Comparison of ENCODE assay signal across 12 mouse cellular contexts in the genomic region with DNA sequence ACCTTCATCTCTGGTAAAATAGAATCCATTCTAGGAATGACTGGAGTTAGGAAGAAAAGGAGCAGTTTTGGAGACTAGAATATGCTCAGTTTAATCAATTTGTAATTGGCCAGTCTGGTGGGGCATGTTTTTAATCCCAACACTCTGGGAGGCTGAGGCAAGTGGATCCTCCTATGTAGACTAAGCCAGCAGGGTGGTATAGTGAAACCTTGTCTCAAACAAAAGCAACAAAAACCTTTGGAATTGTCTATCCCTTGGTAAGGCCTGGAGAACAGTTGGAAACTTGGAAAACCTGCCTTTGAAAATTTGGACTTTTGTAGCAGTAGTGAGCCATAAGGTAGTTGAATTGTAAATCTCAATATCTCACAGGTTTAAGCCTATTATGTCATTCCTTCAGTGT. TPM values are rescaled to one million over a fixed set of nuclear protein-coding genes. Genes with fewer than 3 reads are reported as not detected.
DNase-seq lines count a peak whose midpoint lies in the region; ATAC-seq lines count a peak whose summit lies in the region.
"Had no signal": no experiment of that assay in that cellular context is flagged by ENCODE, and none has a peak within 500 bp of the region (broad histone marks: within the 10 kb centered on the region; RNA-seq: fewer than 3 reads in every experiment).

No protein-coding gene starts in this region.

- no peak overlapping the region for H3K27ac ChIP-seq in heart, embryonic 11.5 days (ENCODE audit: low read depth, low read length)
- H3K27ac ChIP-seq in embryonic facial prominence, embryonic 10.5 days (replicated peaks), result no peak overlapping the region
- no peak overlapping the region for H3K27ac ChIP-seq in limb, embryonic 11.5 days (replicated peaks; ENCODE audit: low read depth, low read length)
- no peak overlapping the region for H3K27ac ChIP-seq in midbrain, embryonic 16.5 days (ENCODE audit: low read length)
- H3K27ac ChIP-seq: macrophage; stomach, embryonic 15.5 days had no signal

- no peaks in the 10 kb centered on the region for H3K9me3 ChIP-seq in heart, embryonic 11.5 days (replicated peaks; ENCODE audit: control insufficient read depth, low read length)
- peaks cover 7% of the 10 kb centered on the region; the same call in 1 of the 2 replicates for H3K9me3 ChIP-seq in embryonic facial prominence, embryonic 10.5 days
- H3K9me3 ChIP-seq in limb, embryonic 11.5 days (ENCODE audit: control insufficient read depth, low read length), result no peaks in the 10 kb centered on the region
- H3K9me3 ChIP-seq in midbrain, embryonic 16.5 days (replicated peaks; ENCODE audit: control insufficient read depth, low read length, poor library complexity, severe bottlenecking), result no peaks in the 10 kb centered on the region
- H3K9me3 ChIP-seq: stomach, embryonic 15.5 days had no signal

- intact Hi-C loops in heart, postnatal 14 days (cut with DNase I), result no loop called here

- no peak overlapping the region for H3K4me3 ChIP-seq in heart, embryonic 11.5 days (ENCODE audit: low read depth, low read length)
- H3K4me3 ChIP-seq in embryonic facial prominence, embryonic 10.5 days, result peak overlapping the region; percentile 81; the same call in 1 of the 2 replicates
- no peak overlapping the region for H3K4me3 ChIP-seq in limb, embryonic 11.5 days (ENCODE audit: low read depth, low read length)
- peak overlapping the region; percentile 10; the same call in 1 of the 2 replicates for H3K4me3 ChIP-seq in midbrain, embryonic 16.5 days (ENCODE audit: low read depth, low read length)

- ATAC-seq in heart, embryonic 11.5 days (replicated peaks; ENCODE audit: insufficient number of reproducible peaks, low FRiP score, low TSS enrichment), result no peak
- ATAC-seq in limb, embryonic 11.5 days (ENCODE audit: insufficient number of reproducible peaks, low FRiP score, low TSS enrichment, low read depth), result no peak
- ATAC-seq in midbrain, embryonic 16.5 days, result no peak

- no peaks in the 10 kb centered on the region for H3K27me3 ChIP-seq in heart, embryonic 11.5 days (ENCODE audit: control insufficient read depth, insufficient read depth, low read length)
- H3K27me3 ChIP-seq in embryonic facial prominence, embryonic 10.5 days (replicated peaks; ENCODE audit: low read depth, poor library complexity, severe bottlenecking), result no peaks in the 10 kb centered on the region
- H3K27me3 ChIP-seq in limb, embryonic 11.5 days (ENCODE audit: control insufficient read depth, insufficient read depth, low read length), result no peaks in the 10 kb centered on the region
- H3K27me3 ChIP-seq in midbrain, embryonic 16.5 days (ENCODE audit: control insufficient read depth, insufficient read depth, low read depth, low read length), result no peaks in the 10 kb centered on the region
- H3K27me3 ChIP-seq: stomach, embryonic 15.5 days had no signal

- H3K9ac ChIP-seq in heart, embryonic 11.5 days (ENCODE audit: low read depth, low read length), result no peak overlapping the region
- no peak overlapping the region for H3K9ac ChIP-seq in limb, embryonic 11.5 days (ENCODE audit: low read length)
- no peak overlapping the region for H3K9ac ChIP-seq in midbrain, embryonic 16.5 days (ENCODE audit: low read depth, low read length)

- H3K4me2 ChIP-seq in heart, embryonic 11.5 days, result peak overlapping the region; percentile 45
- H3K4me2 ChIP-seq in limb, embryonic 11.5 days (ENCODE audit: low read depth, severe bottlenecking), result no peak overlapping the region
- H3K4me2 ChIP-seq in midbrain, embryonic 16.5 days (ENCODE audit: low read length), result peak overlapping the region; percentile 43

- H3K36me3 ChIP-seq in heart, embryonic 11.5 days (ENCODE audit: control insufficient read depth, insufficient read depth, low read length), result no peaks in the 10 kb centered on the region
- peaks cover 17% of the 10 kb centered on the region for H3K36me3 ChIP-seq in embryonic facial prominence, embryonic 10.5 days (replicated peaks)
- H3K36me3 ChIP-seq in limb, embryonic 11.5 days (ENCODE audit: control insufficient read depth, insufficient read depth, low read length), result no peaks in the 10 kb centered on the region
- no peaks in the 10 kb centered on the region for H3K36me3 ChIP-seq in midbrain, embryonic 16.5 days (ENCODE audit: control insufficient read depth, insufficient read depth, low read length)
- H3K36me3 ChIP-seq: stomach, embryonic 15.5 days had no signal

- peaks cover 6% of the 10 kb centered on the region; the same call in 1 of the 2 replicates for H3K4me1 ChIP-seq in heart, embryonic 11.5 days (ENCODE audit: control insufficient read depth, insufficient read depth, low read length)
- peaks cover 16% of the 10 kb centered on the region for H3K4me1 ChIP-seq in embryonic facial prominence, embryonic 10.5 days
- no peaks in the 10 kb centered on the region for H3K4me1 ChIP-seq in limb, embryonic 11.5 days (ENCODE audit: control insufficient read depth, insufficient read depth, low read length)
- H3K4me1 ChIP-seq in midbrain, embryonic 16.5 days (ENCODE audit: control insufficient read depth, insufficient read depth, low read length), result peaks cover 19% of the 10 kb centered on the region
- H3K4me1 ChIP-seq: stomach, embryonic 15.5 days had no signal

- DNase-seq in heart, postnatal 14 days, result no peak
- no peak for DNase-seq in embryonic facial prominence, embryonic 10.5 days (ENCODE audit: low spot score)
- peak; percentile 14 for DNase-seq in limb, embryonic 11.5 days (ENCODE audit: low spot score)
- no peak for DNase-seq in spleen, postnatal 10 days (ENCODE audit: low spot score in 2 of 2)
- DNase-seq in gastrocnemius, postnatal 4 days (ENCODE audit: low spot score in 2 of 2), result no peak
- DNase-seq in urinary bladder, postnatal 14 days (ENCODE audit: low spot score), result no peak
- DNase-seq: gastrocnemius, adult 2 months; kidney, postnatal 4 days had no signal

RNA-seq across cellular contexts. Expression of a gene that starts 2.3 kb away (rescaled TPM):
- polyA plus RNA-seq in heart, embryonic 11.5 days (2014; fragmentation: Nextera tagmentation; extraction: Ambion mirVana), result 29.8 and 31.1 TPM in 2 replicates
- 10 to 100 TPM; 25.1 to 31.1 TPM for total RNA-seq in heart, postnatal 14 days (2021)
- 50.3 and 53.0 TPM in 2 replicates for polyA plus RNA-seq in embryonic facial prominence, embryonic 10.5 days (2016; fragmentation: Nextera tagmentation; extraction: Ambion mirVana)
- 53.1 and 60.1 TPM in 2 replicates for polyA plus RNA-seq in limb, embryonic 11.5 days (2014; fragmentation: Nextera tagmentation; extraction: Ambion mirVana)
- 38.6 and 44.3 TPM in 2 replicates for polyA plus RNA-seq in midbrain, embryonic 16.5 days (2015; fragmentation: Nextera tagmentation; extraction: Ambion mirVana)
- total RNA-seq in gastrocnemius, postnatal 4 days (2021), result 10 to 100 TPM; 40.9 to 45.7 TPM

Comparison
In these comparisons a context has a peak if more than half of its experiments do, and no peak if none do; other contexts are left out.
1. H3K4me3 ChIP-seq: peak in embryonic facial prominence, embryonic 10.5 days (single experiment) and midbrain, embryonic 16.5 days (single experiment); none in heart, embryonic 11.5 days (single experiment) and limb, embryonic 11.5 days (single experiment).